Mouse (Mus musculus) megakaryocyte, embryonic 14.5 days (primary cell): ENCODE measurements around the gene Tmem253.

Experiments used
- FLI1 ChIP-seq: IDR thresholded peaks from 2 replicates; pipeline ENCODE4 v1.6.1; 2012; ENCODE audit warnings: low read length, inconsistent platforms, mixed read lengths
- GATA1 ChIP-seq: IDR thresholded peaks from 3 replicates; pipeline ENCODE4 v1.6.1; 2012; ENCODE audit warnings: mixed read lengths, low read length, inconsistent platforms, borderline replicate concordance

GRCm38 (mm10) chr14:52017662-52018061 is 2.2 kb downstream of the Tmem253 start:
- TF ChIP-seq GATA1 (no peak), FLI1 (no peak)
